Mouse (Mus musculus) midbrain, embryonic 11.5 days (tissue): ENCODE measurements around the gene Wasf2. TPM values are rescaled to one million over a fixed set of nuclear protein-coding genes. Genes with fewer than 3 reads are reported as not detected.

Experiments
- ATAC-seq: fragments of 200-750 bp; cut with Nextera tagmentation; 2 replicates; pipeline ENCODE4 v1.8.0; 2017; ENCODE audit warnings: moderate TSS enrichment, moderate library complexity; ENCODE audit not compliant: low FRiP score
- DNase-seq: peaks from one replicate; pipeline ENCODE4 v3.0.0; 2015; ENCODE audit warnings: low spot score; ENCODE audit errors: missing footprints
- H3K27ac ChIP-seq: fragments of 300-500 bp; sonication (generic); 2 replicates; pipeline ENCODE4 v1.5.1; 2014; ENCODE audit warnings: low read depth, low read length
- H3K27me3 ChIP-seq: fragments of 300-500 bp; sonication (generic); 2 replicates; pipeline ENCODE4 v1.6.1; 2014; ENCODE audit warnings: mild to moderate bottlenecking, low read length, moderate library complexity, mixed read lengths; ENCODE audit not compliant: control insufficient read depth, insufficient read depth
- H3K36me3 ChIP-seq: fragments of 300-500 bp; sonication (generic); 2 replicates; pipeline ENCODE4 v1.6.1; 2014; ENCODE audit warnings: mild to moderate bottlenecking, low read length, moderate library complexity, mixed read lengths; ENCODE audit not compliant: control insufficient read depth, insufficient read depth
- H3K4me1 ChIP-seq: fragments of 300-500 bp; sonication (generic); 2 replicates; pipeline ENCODE4 v1.6.1; 2014; ENCODE audit warnings: low read length; ENCODE audit not compliant: control insufficient read depth, insufficient read depth
- H3K4me2 ChIP-seq: fragments of 300-500 bp; sonication (generic); 2 replicates; pipeline ENCODE4 v1.6.1; 2014; ENCODE audit warnings: mild to moderate bottlenecking, moderate library complexity
- H3K4me3 ChIP-seq: fragments of 300-500 bp; sonication (generic); 2 replicates; pipeline ENCODE4 v1.5.1; 2014; ENCODE audit warnings: low read depth, low read length
- H3K9ac ChIP-seq: fragments of 300-500 bp; sonication (generic); 2 replicates; pipeline ENCODE4 v1.6.1; 2014; ENCODE audit warnings: low read length
- H3K9me3 ChIP-seq: fragments of 300-500 bp; sonication (generic); 2 replicates; pipeline ENCODE4 v1.6.1; 2016; ENCODE audit warnings: low read length; ENCODE audit not compliant: control insufficient read depth
- WGBS: fragments of 180-500 bp; shearing (Covaris S2); extraction: QIAGEN DNeasy Blood & Tissue Kit; methylation state at CpG from one replicate; pipeline ENCODE4 v1.1.7; 2014; 5-methylcytosine and 5-hydroxymethylcytosine counted together
- polyA plus RNA-seq: library from polyadenylated mRNA; unstranded; fragments of >200 nt; fragmentation: Nextera tagmentation; extraction: Ambion mirVana; gene quantifications from 2 replicates; pipeline ENCODE4 v1.2.1, GENCODE M21; 2014

Gene Wasf2
- 38.3 and 40.1 TPM in 2 replicates for polyA plus RNA-seq

DNA sequence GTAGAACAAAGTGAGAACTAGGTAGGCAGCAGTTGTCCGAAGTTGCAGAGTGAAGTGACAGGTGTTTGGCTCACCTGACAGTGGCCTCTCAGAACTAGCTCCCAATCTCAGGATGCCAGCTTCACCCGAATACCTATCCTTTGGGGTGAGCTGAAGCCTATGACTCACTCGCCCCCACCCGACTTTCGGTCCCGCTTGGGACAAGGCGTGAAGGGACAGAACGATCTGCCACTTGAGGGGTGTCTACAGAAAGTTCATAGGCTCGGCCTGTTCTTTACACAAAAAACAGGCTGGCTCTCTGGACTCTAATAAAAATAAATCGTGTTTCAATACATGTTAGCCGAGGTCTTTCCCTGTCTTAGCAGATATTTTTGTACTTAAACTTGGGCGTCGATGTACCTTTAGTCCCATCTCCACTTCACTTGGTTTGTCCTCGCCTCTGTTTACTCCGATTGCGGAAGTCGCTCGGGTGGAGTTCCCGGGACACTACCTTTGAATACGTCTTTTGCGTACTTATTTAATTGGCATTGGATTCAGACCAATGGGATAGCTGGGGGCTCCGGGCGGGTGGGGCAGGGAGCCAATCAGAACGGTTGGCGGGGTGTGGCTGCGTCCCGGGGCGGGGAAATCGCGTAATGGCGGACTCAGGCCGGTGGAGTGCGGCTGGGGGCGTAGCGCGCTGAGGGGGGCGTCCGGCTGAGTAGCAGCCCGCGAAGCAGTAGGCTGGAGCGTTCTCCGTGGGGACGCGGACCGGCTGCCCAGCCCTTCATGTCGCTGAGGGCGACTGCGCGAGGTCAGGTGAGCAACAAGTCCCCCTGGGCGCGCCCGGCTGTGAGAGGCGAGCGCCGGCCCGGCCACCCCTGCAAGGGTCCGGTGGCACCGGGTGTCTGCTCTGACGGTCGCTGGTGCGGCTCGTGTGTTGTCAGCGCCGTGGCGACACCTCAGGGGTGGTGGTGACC lies at the start of gene Wasf2:
Gene Wasf2 (plus strand): TSS at position 575 of the 959 bp plus-strand sequence.
- peak within 1 kb of the TSS; percentile 91 for H3K9ac ChIP-seq
- no peaks in the 10 kb centered on the region for H3K36me3 ChIP-seq
- WGBS: under 1% methylated on average over 64 of the region's 65 CpGs
- DNase-seq (peak; percentile 98), ATAC-seq (peak; percentile 98)
- peak within 1 kb of the TSS; percentile 80 for H3K4me2 ChIP-seq
- no peaks in the 10 kb centered on the region for H3K9me3 ChIP-seq
- H3K4me1 ChIP-seq: peaks cover 19% of the 10 kb centered on the region
- H3K4me3 ChIP-seq: peak within 1 kb of the TSS; percentile 98
- peak within 1 kb of the TSS; percentile 40 for H3K27ac ChIP-seq
- H3K27me3 ChIP-seq: no peaks in the 10 kb centered on the region

- no peak overlapping the region for H3K4me3 ChIP-seq
- WGBS: 94% methylated on average over 3 of the region's 3 CpGs
These were observed 49.4 kb upstream of the Wasf2 start for GRCm38 (mm10) chr4:133080862-133081261.

DNA sequence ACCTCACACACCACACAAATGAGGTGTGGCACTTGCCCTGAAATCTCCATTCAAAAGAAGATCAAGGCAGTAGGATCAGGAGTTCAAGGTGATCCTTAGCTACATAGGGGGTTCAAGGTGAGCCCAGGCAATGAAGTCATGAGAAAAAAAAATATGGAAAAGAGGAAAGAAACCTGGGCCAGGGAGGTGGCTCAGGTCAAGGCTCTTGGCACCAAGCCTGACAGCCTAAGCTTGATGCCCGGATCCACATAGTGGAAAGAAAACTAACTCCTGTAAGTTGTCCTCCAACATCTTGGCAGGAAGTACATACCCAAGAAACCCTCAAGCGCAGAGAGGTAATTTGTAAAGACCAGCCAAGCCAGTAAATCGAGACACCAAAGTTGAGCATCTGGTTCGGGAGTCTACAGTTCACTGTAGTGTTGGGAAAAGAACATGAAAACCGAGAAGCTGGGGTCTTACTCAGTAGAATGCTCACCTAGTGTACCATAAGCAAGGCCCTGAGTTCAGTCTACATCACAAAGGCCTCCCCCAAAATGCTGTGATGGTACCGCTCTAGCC lies 48.0 kb upstream of the Wasf2 start:
- Histone ChIP-seq H3K4me1 (peaks cover 24% of the 10 kb centered on the region), H3K4me2 (no peak overlapping the region), H3K9me3 (no peaks in the 10 kb centered on the region), H3K4me3 (no peak overlapping the region), H3K9ac (no peak overlapping the region), H3K27ac (no peak overlapping the region), H3K36me3 (no peaks in the 10 kb centered on the region), H3K27me3 (peaks cover 13% of the 10 kb centered on the region)
- DNase-seq: no peak
- ATAC-seq: no peak
- WGBS: 91% methylated on average over 6 of the region's 6 CpGs

More at GRCm38 (mm10) chr4:133080862-133081261, 49.4 kb upstream of the Wasf2 start:
- no peak for DNase-seq
- ATAC-seq: no peak
- Histone ChIP-seq H3K9me3 (no peaks in the 10 kb centered on the region), H3K27ac (no peak overlapping the region), H3K9ac (no peak overlapping the region), H3K4me1 (peaks cover 18% of the 10 kb centered on the region), H3K4me2 (no peak overlapping the region), H3K27me3 (peaks cover 13% of the 10 kb centered on the region), H3K36me3 (no peaks in the 10 kb centered on the region)

DNA sequence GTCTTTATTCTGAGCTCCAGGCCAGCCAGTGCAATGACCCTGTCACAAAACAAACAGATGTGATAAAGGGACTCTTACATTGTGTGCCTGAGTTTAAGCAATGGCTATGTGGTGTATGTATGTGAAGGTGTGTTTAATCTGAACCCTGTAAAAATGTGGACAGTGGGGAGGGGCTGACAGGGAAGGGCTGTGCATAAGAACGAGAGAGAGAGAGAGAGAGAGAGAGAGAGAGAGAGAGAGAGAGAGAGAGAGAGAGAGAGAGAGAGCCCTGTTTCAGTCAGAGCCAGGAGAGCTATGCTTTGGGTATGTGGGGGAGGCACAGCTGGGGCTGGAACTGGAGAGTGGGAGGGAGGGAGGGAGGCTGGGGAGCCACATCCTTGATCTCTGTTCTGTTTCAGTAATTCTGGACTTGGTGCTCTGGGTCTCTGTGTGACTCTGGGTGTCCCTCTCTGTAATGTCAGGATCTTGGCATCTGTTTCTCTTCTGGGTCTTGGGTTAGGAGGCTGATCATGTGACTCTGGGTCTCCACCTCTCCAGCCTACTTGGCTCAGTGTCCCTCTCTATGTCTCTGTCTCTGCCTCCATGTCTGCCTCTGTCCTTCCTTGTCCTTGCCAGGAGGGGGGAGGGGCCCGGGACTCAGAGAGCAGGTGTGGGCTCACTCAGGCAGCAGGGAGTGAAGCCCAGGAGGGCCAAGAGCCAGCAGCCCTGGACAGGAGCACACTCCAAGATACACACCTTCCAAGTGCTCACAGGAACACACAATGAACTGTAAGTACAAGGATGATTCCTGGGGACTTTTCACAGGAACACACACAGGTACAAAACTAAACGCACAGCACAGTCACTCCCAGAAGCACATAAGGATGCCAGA lies 46.1 kb upstream of the Wasf2 start:
- H3K4me2 ChIP-seq: peak overlapping the region; percentile 60
- no peaks in the 10 kb centered on the region for H3K36me3 ChIP-seq
- H3K4me1 ChIP-seq: peaks cover 21% of the 10 kb centered on the region
- peaks cover 13% of the 10 kb centered on the region for H3K27me3 ChIP-seq
- H3K9me3 ChIP-seq: no peaks in the 10 kb centered on the region
- no peak overlapping the region for H3K9ac ChIP-seq
- peak; percentile 90 for DNase-seq
- ATAC-seq: peak; percentile 49; the same call in 1 of the 2 replicates
- no peak overlapping the region for H3K27ac ChIP-seq
- 28% methylated on average over 3 of the region's 3 CpGs for WGBS
- H3K4me3 ChIP-seq: no peak overlapping the region

- peak overlapping the region; percentile 30; the same call in 1 of the 2 replicates for H3K9ac ChIP-seq
- peaks cover 13% of the 10 kb centered on the region for H3K27me3 ChIP-seq
- peak; percentile 54 for ATAC-seq
- DNase-seq: peak; percentile 91
- no peaks in the 10 kb centered on the region for H3K36me3 ChIP-seq
- H3K4me1 ChIP-seq: peaks cover 26% of the 10 kb centered on the region
- WGBS: 1% methylated on average over 32 of the region's 53 CpGs
- peak overlapping the region; percentile 60 for H3K4me2 ChIP-seq
- peak overlapping the region; percentile 28 for H3K4me3 ChIP-seq
- peak overlapping the region; percentile 40 for H3K27ac ChIP-seq
- no peaks in the 10 kb centered on the region for H3K9me3 ChIP-seq
These were observed 45.1 kb upstream of the Wasf2 start for GRCm38 (mm10) chr4:133085011-133085782.

GRCm38 (mm10) chr4:133085783-133086342 lies 44.4 kb upstream of the Wasf2 start:
- peaks cover 32% of the 10 kb centered on the region for H3K4me1 ChIP-seq
- DNase-seq: peak; percentile 90
- peak; percentile 57 for ATAC-seq

GRCm38 (mm10) chr4:133087177-133087714 lies 43.1 kb upstream of the Wasf2 start:
- Histone ChIP-seq H3K36me3 (no peaks in the 10 kb centered on the region), H3K9me3 (no peaks in the 10 kb centered on the region), H3K9ac (no peak overlapping the region), H3K27ac (no peak overlapping the region), H3K4me3 (no peak overlapping the region), H3K4me1 (peaks cover 36% of the 10 kb centered on the region), H3K4me2 (no peak overlapping the region), H3K27me3 (peaks cover 13% of the 10 kb centered on the region)
- no peak for DNase-seq
- no peak for ATAC-seq
- WGBS: 88% methylated on average over 6 of the region's 6 CpGs

More at GRCm38 (mm10) chr4:133085783-133086342, 44.4 kb upstream of the Wasf2 start:
- H3K4me2 ChIP-seq: peak overlapping the region; percentile 60
- no peak overlapping the region for H3K4me3 ChIP-seq
- no peak overlapping the region for H3K9ac ChIP-seq
- peaks cover 13% of the 10 kb centered on the region for H3K27me3 ChIP-seq
- WGBS: 6% methylated on average over 11 of the region's 12 CpGs
- H3K36me3 ChIP-seq: no peaks in the 10 kb centered on the region
- H3K27ac ChIP-seq: no peak overlapping the region; the same call in 1 of the 2 replicates
- H3K9me3 ChIP-seq: no peaks in the 10 kb centered on the region

GRCm38 (mm10) chr4:133087835-133088234 lies 42.5 kb upstream of the Wasf2 start:
- no peak overlapping the region for H3K4me3 ChIP-seq
- no peak overlapping the region for H3K9ac ChIP-seq
- H3K9me3 ChIP-seq: no peaks in the 10 kb centered on the region
- no peaks in the 10 kb centered on the region for H3K36me3 ChIP-seq
- DNase-seq (no peak), ATAC-seq (no peak)
- peaks cover 16% of the 10 kb centered on the region for H3K27me3 ChIP-seq
- no peak overlapping the region for H3K27ac ChIP-seq
- peaks cover 40% of the 10 kb centered on the region for H3K4me1 ChIP-seq
- no peak overlapping the region for H3K4me2 ChIP-seq
- WGBS: 51% methylated on average over 8 of the region's 8 CpGs
